Mouse (Mus musculus) brain, embryonic 18.5 days (tissue): ENCODE data around the gene Osbp2.

ENCODE experiments used
- DNase-seq: peaks from one replicate; pipeline ENCODE4 v3.0.0-alpha.2; 2012; ENCODE audit warnings: low read depth, low spot score

Gene Osbp2

DNA sequence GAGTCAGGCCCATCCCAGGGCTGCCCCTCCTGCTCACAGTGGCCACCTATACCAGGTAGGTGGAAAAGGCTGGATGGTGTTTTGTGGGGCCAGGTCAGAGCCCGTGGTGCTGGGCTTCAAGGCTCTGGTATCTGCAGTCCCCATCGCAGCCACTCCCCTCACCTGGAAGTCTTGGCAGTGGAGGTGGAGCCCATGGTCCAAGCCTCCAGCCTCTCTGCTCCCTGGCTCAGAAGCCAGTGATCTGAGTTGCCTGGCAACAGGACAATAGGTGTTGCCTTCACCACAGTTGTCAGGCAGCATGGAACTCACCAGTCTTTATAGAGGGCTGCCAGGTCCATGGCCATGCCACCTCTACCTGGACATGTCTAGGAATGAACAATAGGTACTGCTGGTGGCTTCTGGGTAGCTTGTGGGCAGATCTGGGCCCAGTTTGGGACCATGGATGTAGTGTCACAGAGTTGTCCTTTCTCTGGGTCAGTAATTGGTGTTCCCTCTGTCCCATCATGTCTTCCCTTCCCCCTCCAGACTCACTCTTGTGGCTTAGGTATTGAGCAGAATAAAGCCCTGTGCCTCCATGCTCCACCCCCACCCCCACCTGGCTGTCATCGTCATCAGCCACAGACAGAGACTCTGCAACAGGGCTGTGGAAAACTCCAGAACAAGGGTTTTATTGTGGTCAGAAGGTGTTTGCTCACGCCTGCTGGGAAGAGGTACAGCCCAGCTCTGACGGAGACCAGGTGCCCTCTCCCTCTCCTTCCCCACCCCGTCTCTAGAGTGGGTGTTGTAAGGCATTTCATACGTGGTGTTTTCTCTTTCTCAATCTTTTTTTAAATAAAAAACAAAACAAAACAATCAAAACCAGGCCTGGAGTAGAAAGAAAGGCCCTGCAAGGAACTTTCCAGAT, 160.4 kb downstream of the Osbp2 start:
- no peak for DNase-seq

DNA sequence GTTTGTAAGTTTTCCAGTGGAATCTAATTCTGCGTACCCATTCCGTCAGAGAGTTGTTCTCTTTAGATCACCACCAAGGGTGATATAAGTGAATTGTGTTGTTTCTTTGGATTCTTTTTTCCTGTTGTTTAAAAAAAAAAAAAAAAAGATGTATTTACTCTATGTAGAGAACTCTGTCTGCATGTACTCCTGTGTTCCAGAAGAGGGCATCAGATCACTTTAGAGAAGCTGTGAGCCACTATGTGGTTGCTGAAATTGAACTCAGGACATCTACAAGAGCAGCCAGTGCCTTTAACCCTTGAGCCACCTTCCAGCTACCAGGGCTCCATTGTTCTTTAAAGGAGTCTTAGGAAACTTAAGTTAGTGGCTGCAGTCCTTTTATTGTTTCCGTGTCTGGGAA, 166.3 kb downstream of the Osbp2 start:
- DNase-seq: no peak

DNA sequence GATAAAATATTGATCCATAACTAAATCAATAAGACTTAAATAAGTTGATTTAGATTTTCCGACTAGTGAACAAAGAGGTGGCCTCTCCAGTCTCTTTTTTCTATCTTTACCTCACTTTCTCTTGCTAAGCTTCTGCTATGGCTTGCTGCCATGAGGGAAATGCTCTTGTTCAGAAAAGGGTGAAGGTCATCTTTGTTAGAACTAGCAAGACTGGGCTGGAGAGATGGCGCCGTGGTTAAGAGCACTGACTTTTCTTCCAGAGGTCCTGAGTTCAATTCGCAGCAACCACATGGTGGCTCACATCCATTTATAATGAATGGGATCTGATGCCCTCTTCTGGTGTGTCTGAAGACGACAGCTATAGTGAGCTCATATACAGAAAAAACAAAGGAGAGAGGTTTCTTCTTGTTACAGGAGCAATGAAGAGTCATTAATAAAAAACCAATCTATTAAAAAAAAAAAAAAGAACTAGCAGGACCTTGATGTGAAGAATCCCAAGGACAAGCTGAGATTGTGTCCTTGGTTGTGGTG, 167.6 kb downstream of the Osbp2 start:
- no peak for DNase-seq

DNA sequence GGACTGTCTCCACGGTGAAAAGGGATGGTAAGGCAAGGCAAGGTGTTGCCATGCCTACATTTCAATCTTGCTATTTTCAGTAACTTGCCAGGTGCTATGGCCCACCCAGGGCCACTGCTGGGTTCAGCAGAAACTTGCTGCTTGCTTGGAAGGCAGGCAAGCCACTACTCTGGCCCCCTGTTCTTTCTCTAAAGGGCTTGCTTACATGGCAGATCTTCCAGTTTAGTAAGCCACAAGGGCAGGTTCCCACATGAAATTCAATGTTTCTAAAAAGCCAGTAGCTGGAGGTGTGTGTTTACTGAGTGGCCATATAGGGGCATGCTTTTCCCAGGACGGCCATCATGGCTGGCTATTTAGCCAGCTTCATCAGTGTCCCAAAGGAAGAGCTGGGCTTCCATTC, 172.0 kb downstream of the Osbp2 start:
- no peak for DNase-seq

DNA sequence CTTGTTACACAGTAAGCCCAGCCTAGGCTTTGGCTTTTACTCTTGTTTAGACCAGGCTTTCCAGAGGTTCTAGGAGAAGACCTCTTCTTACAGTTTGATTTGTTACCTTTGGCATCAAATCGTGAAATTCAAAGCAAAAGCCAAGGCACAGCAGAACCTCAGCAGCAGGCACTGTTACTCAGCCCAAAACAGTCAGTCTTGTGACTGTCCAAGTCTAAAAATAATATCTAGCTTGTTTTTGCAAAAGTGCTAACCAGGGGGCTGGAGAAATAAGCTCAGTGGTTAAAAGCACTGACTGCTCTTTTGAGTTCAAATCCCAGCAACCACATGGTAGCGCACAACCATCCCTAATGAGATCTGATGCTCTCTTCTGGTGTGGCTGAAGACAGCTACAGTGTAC, 176.8 kb downstream of the Osbp2 start:
- no peak for DNase-seq

- DNase-seq: no peak
These were observed 177.4 kb downstream of the Osbp2 start for GRCm38 (mm10) chr11:3686318-3686717.

- DNase-seq: no peak
These were observed 178.3 kb downstream of the Osbp2 start for GRCm38 (mm10) chr11:3685431-3685830.

DNA sequence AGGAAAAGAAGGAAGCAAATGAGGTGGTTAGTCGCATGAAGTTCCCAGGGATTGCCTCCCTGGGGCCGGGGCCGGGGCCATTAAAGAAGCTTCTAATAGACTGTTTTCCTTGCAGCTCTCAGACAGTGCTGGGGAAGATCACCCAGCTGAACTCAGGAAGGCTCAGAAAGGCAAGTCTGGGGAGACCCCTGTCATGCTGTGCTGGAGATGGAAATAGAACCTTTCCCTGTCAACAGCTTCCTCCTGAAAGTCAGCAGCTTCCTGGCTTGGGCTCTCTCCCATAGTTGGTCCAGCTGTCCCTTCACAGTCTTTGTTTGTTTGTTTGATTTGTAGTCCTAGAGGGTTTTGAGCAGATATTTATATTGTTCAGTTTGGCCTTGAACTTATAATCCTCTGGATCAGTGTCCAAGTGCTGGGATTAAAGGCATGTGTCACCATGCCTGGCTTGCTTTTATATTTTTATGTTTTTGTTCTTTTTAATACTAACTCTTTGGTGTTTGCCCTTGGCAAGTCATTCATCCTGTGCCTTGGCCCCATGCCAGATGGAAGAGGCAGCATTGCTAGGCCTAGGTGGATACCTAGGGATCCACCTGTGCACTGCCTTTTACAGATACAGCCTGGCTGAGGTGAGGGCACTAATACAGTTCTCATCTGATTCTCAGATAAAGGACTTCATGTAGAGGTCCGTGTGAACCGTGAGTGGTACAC, 178.8 kb downstream of the Osbp2 start:
- no peak for DNase-seq

- DNase-seq: no peak
These were observed 179.5 kb downstream of the Osbp2 start for GRCm38 (mm10) chr11:3684232-3684631.

DNA sequence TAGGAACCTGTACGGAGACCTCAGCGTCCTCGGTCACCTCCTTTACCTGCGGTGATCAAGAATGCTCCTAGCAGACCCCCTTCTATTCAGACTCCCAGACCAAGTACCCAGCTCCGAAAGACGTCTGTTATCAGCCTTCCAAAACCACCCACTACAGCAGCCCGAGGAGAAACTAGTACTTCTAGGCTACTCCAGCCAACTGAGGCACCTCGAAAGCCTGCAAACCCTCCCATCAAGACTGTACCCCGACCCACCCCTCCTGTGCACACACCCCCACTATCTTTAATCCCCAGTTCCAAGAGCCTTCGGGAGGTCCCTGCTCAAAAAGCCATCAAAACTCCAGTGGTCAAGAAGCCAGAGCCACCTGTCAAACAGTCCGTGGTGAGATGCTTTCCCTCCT, 180.0 kb downstream of the Osbp2 start:
- DNase-seq: no peak

DNA sequence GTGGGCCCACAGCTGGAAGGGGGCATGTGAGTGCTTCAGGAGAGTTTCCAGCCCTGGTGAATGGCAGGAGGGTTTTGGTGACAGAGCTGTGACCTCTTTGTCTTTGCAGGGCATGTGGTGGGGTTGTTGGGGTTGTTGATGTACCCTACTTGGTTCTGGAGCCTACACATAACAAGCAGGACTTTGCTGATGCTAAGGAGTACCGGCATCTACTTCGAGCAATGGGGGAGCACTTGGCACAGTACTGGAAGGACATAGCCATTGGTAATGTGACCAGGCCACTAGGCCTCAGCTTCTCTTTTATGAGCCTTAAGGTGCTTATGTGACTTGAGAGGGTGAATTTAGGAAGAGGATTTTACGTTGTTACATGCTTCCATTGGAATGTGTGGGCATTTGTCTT, 183.9 kb downstream of the Osbp2 start:
- no peak for DNase-seq

DNA sequence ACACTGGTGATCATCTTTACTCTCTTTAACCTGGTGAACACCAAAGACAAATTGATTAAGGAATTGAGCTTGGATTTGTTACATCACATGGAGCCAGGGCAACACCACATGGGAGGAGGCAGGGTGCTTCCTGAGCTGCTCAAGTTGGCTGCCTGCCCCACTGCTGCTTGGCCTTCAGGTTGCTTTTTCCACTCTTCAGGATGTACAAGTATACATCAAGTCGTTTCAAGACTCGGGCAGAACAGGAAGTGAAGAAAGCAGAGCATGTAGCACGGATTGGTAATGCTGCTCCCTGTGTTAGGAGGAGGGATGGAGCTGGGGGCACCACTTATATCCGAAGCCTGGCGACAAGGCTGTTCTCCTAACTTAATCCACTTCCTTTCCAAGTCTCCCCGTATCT, 186.5 kb downstream of the Osbp2 start:
- DNase-seq: no peak

DNA sequence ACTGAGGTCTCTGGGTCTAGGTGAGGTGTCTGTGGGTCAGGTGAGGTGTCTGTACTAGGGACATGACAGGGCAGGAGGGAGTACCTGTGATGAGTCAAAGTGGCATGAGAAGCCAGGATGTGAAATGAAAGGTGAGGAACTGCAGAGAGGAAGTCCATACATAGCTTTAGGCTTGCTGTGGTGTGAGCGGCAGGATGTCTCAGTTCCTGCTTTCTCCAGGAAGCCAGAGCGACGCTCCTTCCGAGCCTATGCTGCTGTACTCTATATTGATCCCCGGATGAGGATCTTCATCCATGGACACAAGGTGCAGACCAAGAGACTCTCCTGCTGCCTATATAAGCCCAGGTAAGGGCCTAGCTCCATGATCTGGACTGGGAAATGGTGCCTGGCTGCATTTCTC, 187.3 kb downstream of the Osbp2 start:
- DNase-seq: no peak

GRCm38 (mm10) chr11:3674545-3674944, 189.2 kb downstream of the Osbp2 start:
- DNase-seq: no peak

DNA sequence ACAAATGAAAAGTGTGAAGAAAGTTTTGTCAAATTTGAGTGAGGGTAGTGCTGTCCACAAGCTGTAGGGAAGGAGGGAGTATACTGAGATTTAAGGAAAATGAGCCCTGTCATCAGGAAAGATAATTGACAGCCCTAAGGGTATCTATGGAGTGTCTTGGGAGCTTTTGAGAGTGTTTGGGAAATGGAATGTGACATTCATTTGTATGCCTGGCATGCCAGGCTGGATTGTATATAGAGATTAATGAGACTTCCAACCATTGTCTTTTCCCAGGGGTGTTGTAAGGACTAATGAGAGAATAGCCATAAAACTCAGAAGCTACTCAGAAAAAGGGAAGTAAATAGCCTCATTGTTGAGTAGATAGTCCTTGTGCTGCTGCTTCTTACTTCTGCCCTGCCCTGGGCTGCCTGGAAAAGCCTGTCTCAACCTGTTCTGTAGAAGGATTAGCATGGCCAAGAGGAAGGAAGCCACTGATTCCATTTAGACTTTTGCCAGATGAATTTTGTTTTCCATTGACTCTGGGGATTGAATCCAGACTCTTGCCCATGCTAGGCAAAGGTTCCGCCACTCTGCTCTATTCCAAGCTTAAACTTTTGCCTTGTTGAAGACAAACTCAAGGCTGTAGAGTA, 192.6 kb downstream of the Osbp2 start:
- DNase-seq: no peak

- DNase-seq: no peak
These were observed 193.9 kb downstream of the Osbp2 start for GRCm38 (mm10) chr11:3669849-3670248.

DNA sequence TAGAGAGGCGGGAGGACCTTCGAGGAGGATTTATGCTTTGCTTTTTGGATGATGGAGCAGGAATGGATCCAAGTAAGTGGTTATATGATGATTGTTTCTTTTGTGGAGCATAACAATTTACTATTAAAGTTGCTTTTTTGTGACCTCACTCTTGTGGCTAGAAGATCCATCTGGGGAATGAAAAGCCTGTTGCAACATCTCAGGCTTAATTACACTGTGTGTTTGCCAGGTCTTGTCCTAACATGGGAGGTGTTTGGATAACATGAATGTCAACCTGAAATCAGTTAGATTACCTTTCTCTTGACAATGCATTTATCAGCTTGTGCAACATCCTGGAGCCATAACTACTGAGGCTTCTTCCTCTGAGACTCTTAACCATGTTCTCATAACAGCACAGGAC, 194.9 kb downstream of the Osbp2 start:
- no peak for DNase-seq

DNA sequence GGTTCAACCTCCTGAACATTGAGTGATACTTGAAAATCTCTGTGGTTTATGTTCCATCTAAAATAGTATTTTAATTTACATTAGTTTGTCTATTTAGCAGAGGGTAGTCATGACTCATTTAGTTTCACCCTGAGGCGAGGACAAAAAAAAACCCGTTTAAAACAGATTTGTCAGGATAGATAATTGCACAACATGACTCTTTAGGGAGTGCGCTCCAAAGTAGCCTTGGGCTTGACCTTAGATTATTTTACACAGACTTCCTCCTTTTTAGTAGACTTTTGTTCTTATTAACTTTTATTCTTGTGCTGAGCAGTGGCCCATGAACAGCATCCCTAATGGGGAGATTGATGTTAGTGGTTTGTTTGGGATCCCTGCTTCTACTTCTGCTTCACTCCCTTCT, 196.2 kb downstream of the Osbp2 start:
- DNase-seq: no peak

- no peak for DNase-seq
These were observed 201.7 kb downstream of the Osbp2 start for GRCm38 (mm10) chr11:3661964-3662363.
